Mouse (Mus musculus): ENCODE measurements around the gene Olfr1051. TPM values are rescaled to one million over a fixed set of nuclear protein-coding genes. Genes with fewer than 3 reads are reported as not detected.
"Not testable (repeated sequence)": the region's sequence is repeated elsewhere in the genome, so short reads cannot be mapped to it uniquely, and the experiment has no call there.

Olfr1051 gene
- not detected for total RNA-seq (2021)

DNA sequence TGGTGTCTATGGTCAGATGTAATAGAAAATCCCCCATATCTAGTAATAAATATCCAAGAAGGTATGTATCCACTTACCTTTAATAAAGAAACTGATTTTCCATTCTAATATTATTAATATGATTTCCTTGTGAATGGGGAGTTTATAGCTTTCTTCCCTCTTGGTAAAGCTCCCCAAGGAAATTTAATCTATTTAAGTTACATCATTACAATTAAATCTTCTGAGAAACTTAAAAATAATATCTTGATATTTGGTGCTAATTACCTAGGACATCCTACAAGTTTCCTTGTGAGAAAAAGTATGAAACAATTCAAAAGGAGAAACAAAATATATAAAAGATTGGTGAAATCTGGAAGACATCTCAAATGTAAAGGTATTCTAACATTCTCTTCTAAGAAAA is at the start of gene Olfr1051:
Gene Olfr1051 (minus strand): TSS at position 101 of the 400 bp plus-strand sequence.
- DNase-seq: not testable (repeated sequence)

DNA sequence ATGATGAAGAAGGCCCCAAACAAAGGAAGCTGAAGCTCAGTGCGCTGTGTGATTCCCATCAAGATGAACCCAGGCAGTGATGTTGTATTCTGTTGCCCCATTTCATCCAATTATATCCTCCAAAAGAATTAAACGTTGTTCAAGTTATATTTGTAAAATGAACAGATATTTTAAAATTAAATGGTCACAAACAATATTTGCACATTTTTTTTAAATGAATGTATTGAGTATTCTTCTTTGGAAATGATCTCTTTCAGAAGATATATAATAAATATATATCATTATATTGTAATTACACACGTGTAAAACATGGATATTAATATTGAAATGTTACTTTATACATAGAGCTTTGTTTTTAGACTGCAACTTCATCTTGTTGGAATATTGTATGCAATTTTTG is 36.3 kb upstream of the Olfr1051 start, which contains the start of gene Olfr1053:
Gene Olfr1053 (minus strand): TSS at position 101 of the 400 bp plus-strand sequence.
- no peak for DNase-seq

DNA sequence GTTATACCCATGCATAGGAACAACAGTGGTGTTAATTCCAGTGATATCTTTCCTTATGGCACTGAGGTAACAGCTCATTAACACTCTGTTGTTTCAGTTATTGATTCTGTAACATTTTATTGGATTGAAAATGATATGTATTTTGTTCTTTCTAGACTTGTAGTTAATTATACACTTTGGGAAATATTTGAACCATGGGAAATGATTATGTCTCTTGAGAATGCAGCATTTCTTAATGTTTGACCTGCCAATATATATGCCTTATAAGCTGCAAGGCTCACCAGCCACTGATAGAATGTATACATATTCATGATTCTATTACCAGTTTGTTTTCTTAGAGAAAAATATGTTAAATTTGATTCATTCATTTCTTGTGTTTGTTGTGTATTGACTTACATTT is 13.3 kb upstream of the Olfr1051 start, which contains the start of gene Olfr1052:
Gene Olfr1052 (plus strand): TSS at position 301 of the 400 bp plus-strand sequence.
- DNase-seq: no peak

DNA sequence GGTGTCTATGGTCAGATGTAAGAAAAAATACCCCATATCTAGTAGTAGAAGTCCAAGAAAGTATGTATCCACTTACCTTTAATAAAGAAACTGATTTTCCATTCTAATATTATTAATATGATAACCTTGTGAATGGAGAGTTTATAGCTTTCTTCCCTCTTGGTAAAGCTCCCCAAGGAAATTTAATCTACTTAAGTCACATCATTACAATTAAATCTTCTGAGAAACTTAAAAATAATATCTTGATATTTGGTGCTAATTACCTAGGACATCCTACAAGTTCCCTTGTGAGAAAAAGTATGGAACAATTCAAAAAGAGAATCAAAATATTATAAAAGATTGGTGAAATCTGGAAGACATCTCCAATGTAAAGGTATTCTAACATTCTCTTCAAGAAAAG is 20.7 kb downstream of the Olfr1051 start, which contains the start of gene Olfr1049:
Gene Olfr1049 (minus strand): TSS at position 101 of the 400 bp plus-strand sequence.
- not testable (repeated sequence) for DNase-seq

DNA sequence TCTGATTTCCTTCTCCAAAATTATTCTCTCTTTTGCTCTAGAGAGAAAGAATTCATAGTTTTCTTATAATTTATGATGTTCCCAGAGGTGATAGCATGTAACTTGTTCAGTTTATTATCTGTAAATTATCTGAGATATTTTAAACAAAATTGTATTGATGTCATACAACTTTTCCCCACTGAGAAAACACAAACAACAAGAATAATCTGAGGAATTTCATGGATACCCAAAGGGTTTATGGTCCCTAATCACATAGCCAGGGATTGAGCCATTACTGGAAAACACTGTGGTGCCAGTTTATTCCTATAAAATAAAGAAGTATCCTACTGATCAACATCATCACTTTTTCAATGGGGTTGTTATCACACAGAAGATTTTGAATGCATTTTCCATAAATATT is 38.7 kb downstream of the Olfr1051 start, which contains the start of gene Olfr1048:
Gene Olfr1048 (minus strand): TSS at position 101 of the 400 bp plus-strand sequence.
- DNase-seq: no peak

DNA sequence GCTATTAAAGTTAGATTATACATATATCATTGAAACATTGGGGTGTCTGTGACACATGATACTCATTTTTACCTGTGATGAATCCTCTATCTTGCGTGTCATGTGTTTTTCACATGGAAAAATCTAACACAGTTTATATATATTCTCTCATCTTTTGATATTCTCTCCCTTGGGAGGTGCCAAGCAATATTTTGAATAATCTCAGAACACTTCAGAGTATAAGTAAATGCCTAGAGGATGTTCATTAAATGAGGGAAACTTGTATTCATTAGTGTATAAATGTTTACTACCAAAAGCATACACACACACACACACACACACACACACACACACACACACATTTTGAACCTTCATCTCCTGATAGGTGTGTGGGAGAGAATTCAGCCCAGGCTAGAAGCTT is 47.6 kb downstream of the Olfr1051 start, which contains the start of gene Olfr1047:
Gene Olfr1047 (minus strand): TSS at position 101 of the 400 bp plus-strand sequence.
- DNase-seq: no peak

Other genes with a start within 250 kb of the Olfr1051 start
- under 1 TPM in 1 of 2 experiments, not detected in 1; 0.07 TPM for gene Olfr1034, start 233.2 kb downstream of the Olfr1051 start, total RNA-seq (2021)
- not detected for gene Olfr1036, start 205.1 kb downstream of the Olfr1051 start, total RNA-seq (2021)
- not detected for gene Olfr1037, start 191.7 kb downstream of the Olfr1051 start, total RNA-seq (2021)
- gene Olfr1039, start 143.2 kb downstream of the Olfr1051 start, total RNA-seq (2021): not detected
- not detected for gene Olfr1040, start 132.4 kb downstream of the Olfr1051 start, total RNA-seq (2021)
- gene Olfr1042, start 117.2 kb downstream of the Olfr1051 start, total RNA-seq (2021): not detected
- gene Olfr1043, start 111.6 kb downstream of the Olfr1051 start, total RNA-seq (2021): not detected
- not detected for gene Olfr1044, start 101.3 kb downstream of the Olfr1051 start, total RNA-seq (2021)
- gene Olfr52, start 93.4 kb downstream of the Olfr1051 start, total RNA-seq (2021): not detected
- gene Olfr1045, start 76.1 kb downstream of the Olfr1051 start, total RNA-seq (2021): not detected
- not detected for gene Olfr1046, start 59.8 kb downstream of the Olfr1051 start, total RNA-seq (2021)
- gene Olfr1047, start 47.7 kb downstream of the Olfr1051 start, total RNA-seq (2021): not detected
- gene Olfr1048, start 38.8 kb downstream of the Olfr1051 start, total RNA-seq (2021): not detected
- gene Olfr1049, start 20.8 kb downstream of the Olfr1051 start, total RNA-seq (2021): not detected
- not detected for gene Olfr1052, start 13.4 kb upstream of the Olfr1051 start, total RNA-seq (2021)
- not detected for gene Olfr1053, start 36.2 kb upstream of the Olfr1051 start, total RNA-seq (2021)
- gene Olfr1054, start 56.3 kb upstream of the Olfr1051 start, total RNA-seq (2021): not detected
- gene Olfr1055, start 71.2 kb upstream of the Olfr1051 start, total RNA-seq (2021): not detected
- gene Olfr1056, start 83.4 kb upstream of the Olfr1051 start, total RNA-seq (2021): not detected
- gene Olfr1057, start 99.3 kb upstream of the Olfr1051 start, total RNA-seq (2021): not detected
- not detected for gene Olfr1058, start 109.5 kb upstream of the Olfr1051 start, total RNA-seq (2021)
- gene Olfr1061, start 135.0 kb upstream of the Olfr1051 start, total RNA-seq (2021): not detected
- gene Olfr1062, start 147.7 kb upstream of the Olfr1051 start, total RNA-seq (2021): not detected
- not detected for gene Olfr1065, start 171.5 kb upstream of the Olfr1051 start, total RNA-seq (2021)
- not detected for gene Olfr1066, start 177.2 kb upstream of the Olfr1051 start, total RNA-seq (2021)
- not detected for gene Olfr228, start 208.3 kb upstream of the Olfr1051 start, total RNA-seq (2021)
- not detected for gene Olfr1076, start 229.4 kb upstream of the Olfr1051 start, total RNA-seq (2021)

All from heart, postnatal 4 days (tissue).